Mouse (Mus musculus): ENCODE measurements at regions not wholly inside any gene's neighbourhood (a gene's known extent, or its start where the extent isn't known, plus 50 kb on each side); places are given as distances from the start of the nearest gene placed in this dataset.

- no peak for DNase-seq (ENCODE audit: extremely low read depth, low read depth)
Observed at GRCm38 (mm10) chr9:84285604-84286003, 360.7 kb downstream of the Bckdhb start.

- no peak for DNase-seq (ENCODE audit: extremely low read depth, low read depth)
Observed at GRCm38 (mm10) chr9:84295891-84296290, 370.9 kb downstream of the Bckdhb start.

- DNase-seq (ENCODE audit: extremely low read depth, low read depth), result no peak
Observed at GRCm38 (mm10) chr9:84296456-84296855, 371.5 kb downstream of the Bckdhb start.

DNA sequence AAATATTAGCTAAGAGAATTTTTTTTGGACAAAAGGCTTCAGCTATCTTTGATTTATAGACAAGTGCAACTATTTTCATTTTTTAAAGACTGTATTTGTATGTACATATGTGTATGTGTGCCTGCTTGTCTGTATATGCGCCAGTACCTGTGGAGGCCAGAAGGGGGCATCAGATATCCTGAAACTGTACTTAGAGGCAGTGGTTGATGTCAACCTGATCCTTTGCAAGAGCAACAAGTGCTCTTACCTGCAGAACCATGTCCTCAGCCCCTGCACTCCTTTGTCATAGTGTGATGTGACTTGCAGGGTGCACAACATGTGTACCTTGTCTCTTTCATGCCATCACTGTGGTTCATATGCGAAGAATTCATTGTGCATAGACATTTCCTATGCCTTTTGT, 379.5 kb downstream of the Bckdhb start:
- DNase-seq (ENCODE audit: extremely low read depth, low read depth), result no peak

DNA sequence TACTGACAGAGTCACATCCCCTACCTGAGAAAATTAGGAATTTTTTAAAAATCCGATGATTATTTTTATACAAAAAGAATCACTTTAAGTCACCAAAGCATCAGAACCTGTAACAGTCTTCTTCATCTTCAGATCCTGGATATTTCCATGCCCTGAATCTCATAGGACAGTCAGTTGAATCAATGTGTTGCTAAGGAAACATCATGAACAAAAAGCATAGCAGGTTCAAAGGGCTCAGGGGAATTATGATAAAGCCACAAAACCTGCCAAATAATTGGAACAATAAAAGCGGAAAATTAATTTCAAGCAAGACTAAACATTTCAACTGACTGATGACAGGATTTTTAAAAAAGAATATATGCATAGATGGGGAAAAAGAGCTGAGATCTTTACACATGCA, 393.9 kb downstream of the Bckdhb start:
- no peak for DNase-seq (ENCODE audit: extremely low read depth, low read depth)

GRCm38 (mm10) chr9:84319338-84319737, 394.4 kb downstream of the Bckdhb start:
- no peak for DNase-seq (ENCODE audit: extremely low read depth, low read depth)

- DNase-seq (ENCODE audit: extremely low read depth, low read depth), result no peak
Observed at GRCm38 (mm10) chr9:84323145-84323544, 398.2 kb downstream of the Bckdhb start.

- no peak for DNase-seq (ENCODE audit: extremely low read depth, low read depth)
Observed at GRCm38 (mm10) chr9:84331083-84331602, 406.2 kb downstream of the Bckdhb start.

- DNase-seq (ENCODE audit: extremely low read depth, low read depth), result peak; percentile 28
Observed at GRCm38 (mm10) chr9:84343435-84344095, 418.6 kb downstream of the Bckdhb start.

- no peak for DNase-seq (ENCODE audit: extremely low read depth, low read depth)
Observed at GRCm38 (mm10) chr9:84350223-84350622, 425.3 kb downstream of the Bckdhb start.

GRCm38 (mm10) chr9:84354409-84354808, 429.5 kb downstream of the Bckdhb start:
- no peak for DNase-seq (ENCODE audit: extremely low read depth, low read depth)

DNA sequence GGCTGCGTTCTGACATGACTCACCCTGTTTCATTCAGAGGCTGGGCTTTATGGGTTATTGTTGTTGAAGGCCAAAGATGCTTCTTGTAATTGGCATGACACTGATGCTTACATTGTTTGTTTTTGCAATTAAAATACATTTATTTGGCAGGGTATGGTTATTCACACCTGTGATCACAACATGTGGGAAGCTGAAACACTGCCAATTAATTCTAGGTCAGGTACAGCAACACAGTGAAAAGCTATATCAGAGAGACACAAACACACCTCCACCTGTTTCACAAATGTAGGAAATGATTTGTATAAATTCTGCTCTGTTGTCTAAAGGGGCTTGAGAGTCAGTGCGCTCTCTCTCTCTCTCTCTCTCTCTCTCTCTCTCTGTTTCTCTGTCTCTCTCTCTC, 431.2 kb downstream of the Bckdhb start:
- DNase-seq (ENCODE audit: extremely low read depth, low read depth), result no peak

- DNase-seq (ENCODE audit: extremely low read depth, low read depth), result no peak
Observed at GRCm38 (mm10) chr9:84359879-84360278, 434.9 kb downstream of the Bckdhb start.

- no peak for DNase-seq (ENCODE audit: extremely low read depth, low read depth)
Observed at GRCm38 (mm10) chr9:84360484-84360883, 435.5 kb downstream of the Bckdhb start.

DNA sequence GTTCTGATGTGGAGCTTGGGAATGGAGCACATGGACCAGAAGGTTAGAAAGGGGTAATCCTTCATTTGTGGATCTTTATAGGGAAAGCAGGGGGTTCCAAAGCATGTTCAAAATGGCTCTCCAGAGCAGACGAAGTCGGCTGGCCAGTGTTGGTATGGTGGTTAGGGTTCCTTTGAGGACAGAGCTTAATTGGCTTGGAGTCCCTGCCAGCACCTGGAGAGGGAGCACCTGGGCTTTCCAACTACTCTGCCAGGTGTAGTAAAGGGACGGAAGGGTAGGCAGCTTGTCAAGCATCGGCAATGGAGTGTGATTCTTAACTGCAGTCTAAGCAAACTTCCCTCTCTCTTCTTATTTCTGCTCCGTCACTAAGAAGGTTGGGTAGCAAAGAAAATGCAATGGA, 438.5 kb downstream of the Bckdhb start:
- DNase-seq (ENCODE audit: extremely low read depth, low read depth), result no peak

GRCm38 (mm10) chr9:84369200-84369599, 444.3 kb downstream of the Bckdhb start:
- DNase-seq (ENCODE audit: extremely low read depth, low read depth), result no peak

DNA sequence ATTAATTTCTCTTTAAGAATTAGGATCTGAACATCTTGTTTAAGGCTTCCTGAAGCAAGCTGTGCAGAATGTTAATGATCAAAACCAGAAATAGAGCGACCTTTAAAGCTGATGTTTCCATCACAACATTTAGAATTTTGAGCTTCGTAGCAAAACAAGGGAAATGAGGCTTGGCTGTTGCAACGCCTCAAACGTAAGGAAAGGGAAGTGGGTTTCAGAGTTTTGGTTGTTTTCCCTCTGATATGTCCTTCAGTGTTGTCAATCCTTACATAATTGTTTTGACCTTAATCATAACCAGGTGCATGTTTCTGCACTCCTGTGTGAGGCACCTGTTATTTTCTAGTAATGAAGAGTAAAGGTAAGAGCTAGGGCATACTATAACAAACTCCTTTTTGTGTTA, 445.3 kb downstream of the Bckdhb start:
- DNase-seq (ENCODE audit: extremely low read depth, low read depth), result no peak

- DNase-seq (ENCODE audit: extremely low read depth, low read depth), result no peak
Observed at GRCm38 (mm10) chr9:84375746-84376145, 450.8 kb downstream of the Bckdhb start.

GRCm38 (mm10) chr9:84376621-84377020, 451.7 kb downstream of the Bckdhb start:
- DNase-seq (ENCODE audit: extremely low read depth, low read depth), result no peak

- peak; percentile 10 for DNase-seq (ENCODE audit: extremely low read depth, low read depth)
Observed at GRCm38 (mm10) chr9:84381942-84382341, 457.0 kb downstream of the Bckdhb start.

GRCm38 (mm10) chr9:84389831-84390230, 464.9 kb downstream of the Bckdhb start:
- no peak for DNase-seq (ENCODE audit: extremely low read depth, low read depth)

DNA sequence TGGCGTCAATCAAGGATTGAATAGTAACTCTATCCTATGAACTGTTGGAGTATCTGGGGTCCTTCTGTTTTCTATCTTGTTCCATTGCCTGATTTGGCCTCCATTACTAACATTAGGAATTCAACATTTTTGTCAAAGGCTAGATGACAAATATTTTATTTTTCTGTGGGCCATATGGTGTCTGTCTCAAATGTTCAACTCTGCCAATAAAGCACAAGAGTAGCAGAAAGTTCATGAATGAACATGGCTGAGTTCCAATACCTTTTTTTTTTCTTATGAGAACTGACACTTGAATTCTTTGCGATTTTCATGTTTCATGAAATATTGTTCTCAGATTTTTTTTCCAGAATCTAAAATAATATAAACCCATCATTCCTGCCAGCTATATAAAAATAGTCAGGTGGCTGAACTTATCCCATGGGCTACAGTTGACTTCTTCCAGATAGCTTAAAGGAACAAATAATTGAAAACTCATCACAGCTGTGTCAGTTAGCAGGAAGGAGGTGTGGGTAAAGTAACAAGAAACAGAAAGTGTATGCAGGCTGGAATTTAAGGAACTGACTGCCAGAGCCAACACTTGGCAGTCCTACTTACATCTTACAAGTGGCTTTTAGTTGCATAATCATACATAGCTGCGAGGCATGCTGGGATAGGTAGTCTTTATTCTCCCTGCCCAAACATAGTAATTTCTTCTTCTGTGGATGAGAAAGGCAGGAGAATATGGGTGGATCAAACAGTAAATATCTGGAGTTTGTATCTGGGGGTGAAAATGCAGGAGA, 469.8 kb downstream of the Bckdhb start:
- DNase-seq (ENCODE audit: extremely low read depth, low read depth), result no peak

- no peak for DNase-seq (ENCODE audit: extremely low read depth, low read depth)
Observed at GRCm38 (mm10) chr9:84399481-84399880, 474.5 kb downstream of the Bckdhb start.
